Comparison of ENCODE assay signal across 22 mouse cellular contexts in genomic region chr7:74549013-74549582, GRCm38 (mm10). TPM values are rescaled to one million over a fixed set of nuclear protein-coding genes. Genes with fewer than 3 reads are reported as not detected.
DNase-seq lines count a peak whose midpoint lies in the region; ATAC-seq lines count a peak whose summit lies in the region.
"Had no signal": no experiment of that assay in that cellular context is flagged by ENCODE, and none has a peak within 500 bp of the region (broad histone marks: within the 10 kb centered on the region; RNA-seq: fewer than 3 reads in every experiment).

No protein-coding gene starts in this region.

- no peak overlapping the region for H3K27ac ChIP-seq in hindbrain, embryonic 15.5 days (replicated peaks)
- H3K27ac ChIP-seq in hindbrain, embryonic 14.5 days = no peak overlapping the region
- no peak overlapping the region for H3K27ac ChIP-seq in kidney, embryonic 16.5 days (ENCODE audit: low read length)
- H3K27ac ChIP-seq in intestine, embryonic 16.5 days (ENCODE audit: low read length) = no peak overlapping the region
- H3K27ac ChIP-seq: embryonic facial prominence, embryonic 15.5 days; forebrain, embryonic 10.5 days; heart, embryonic 10.5 days; hindbrain, embryonic 13.5 days had no signal

- no peak for ATAC-seq in hindbrain, embryonic 15.5 days (ENCODE audit: low FRiP score, low read depth)
- ATAC-seq in hindbrain, embryonic 14.5 days (ENCODE audit: low FRiP score) = no peak
- ATAC-seq in kidney, embryonic 16.5 days (ENCODE audit: low FRiP score, low TSS enrichment) = no peak
- ATAC-seq in intestine, embryonic 16.5 days = 0 out of 2 replicates have a peak, but pooled peaks have one; percentile 37
- ATAC-seq in frontal cortex, adult (ENCODE audit: low TSS enrichment) = no peak
- ATAC-seq: CD4-positive, CD25-positive, alpha-beta regulatory T cell, adult 4 months; forebrain, embryonic 14.5 days had no signal

- H3K4me1 ChIP-seq in hindbrain, embryonic 15.5 days (replicated peaks) = peaks cover 22% of the 10 kb centered on the region
- peaks cover 24% of the 10 kb centered on the region for H3K4me1 ChIP-seq in hindbrain, embryonic 14.5 days (replicated peaks; ENCODE audit: control insufficient read depth, insufficient read depth, low read length)
- H3K4me1 ChIP-seq in kidney, embryonic 16.5 days (ENCODE audit: insufficient read depth, low read length) = peaks cover 47% of the 10 kb centered on the region
- H3K4me1 ChIP-seq in intestine, embryonic 16.5 days (ENCODE audit: control insufficient read depth, insufficient read depth, low read length) = 0 out of 2 replicates have a peak, but pooled peaks cover 5% of the 10 kb centered on the region

- 85% methylated on average over 6 of the region's 6 CpGs for WGBS in hindbrain, embryonic 15.5 days
- 81% methylated on average over 6 of the region's 6 CpGs for WGBS in hindbrain, embryonic 14.5 days
- 50% methylated on average over 6 of the region's 6 CpGs for WGBS in kidney, embryonic 16.5 days
- 48% methylated on average over 6 of the region's 6 CpGs for WGBS in intestine, embryonic 16.5 days

- no peaks in the 10 kb centered on the region for H3K27me3 ChIP-seq in hindbrain, embryonic 15.5 days
- H3K27me3 ChIP-seq in hindbrain, embryonic 14.5 days (ENCODE audit: control insufficient read depth, insufficient read depth, low read length) = 0 out of 2 replicates have a peak, but pooled peaks cover 14% of the 10 kb centered on the region
- 0 out of 2 replicates have a peak, but pooled peaks cover 4% of the 10 kb centered on the region for H3K27me3 ChIP-seq in kidney, embryonic 16.5 days (ENCODE audit: insufficient read depth, low read length)
- H3K27me3 ChIP-seq in intestine, embryonic 16.5 days (replicated peaks; ENCODE audit: control insufficient read depth, insufficient read depth, low read length) = peaks cover 16% of the 10 kb centered on the region; the same call in 1 of the 2 replicates

- DNase-seq in hindbrain, embryonic 14.5 days (ENCODE audit: low spot score) = no peak
- no peak for DNase-seq in kidney, adult 8-10 months
- no peak for DNase-seq in adrenal gland, adult 8-10 months
- DNase-seq: adrenal gland, adult 2 months; adrenal gland, postnatal 36 days; B cell, adult 2 months; cerebellum, adult 2 months; cerebellum, postnatal 10 days; gastrocnemius, postnatal 36 days; heart, adult 18-20 months; heart, postnatal 10 days had no signal

- no peaks in the 10 kb centered on the region for H3K9me3 ChIP-seq in hindbrain, embryonic 15.5 days
- H3K9me3 ChIP-seq in hindbrain, embryonic 14.5 days (ENCODE audit: control insufficient read depth, low read length) = no peaks in the 10 kb centered on the region
- no peaks in the 10 kb centered on the region for H3K9me3 ChIP-seq in kidney, embryonic 16.5 days (ENCODE audit: low read length)
- H3K9me3 ChIP-seq in intestine, embryonic 16.5 days (ENCODE audit: control insufficient read depth, low read length) = no peaks in the 10 kb centered on the region
- H3K9me3 ChIP-seq: embryonic facial prominence, embryonic 15.5 days; forebrain, embryonic 10.5 days; heart, embryonic 10.5 days; hindbrain, embryonic 13.5 days had no signal

- H3K9ac ChIP-seq in hindbrain, embryonic 15.5 days = no peak overlapping the region
- H3K9ac ChIP-seq in hindbrain, embryonic 14.5 days = no peak overlapping the region
- H3K9ac ChIP-seq in kidney, embryonic 16.5 days (replicated peaks; ENCODE audit: low read length) = no peak overlapping the region
- H3K9ac ChIP-seq in intestine, embryonic 16.5 days (ENCODE audit: low read depth, low read length) = no peak overlapping the region
- H3K9ac ChIP-seq: embryonic facial prominence, embryonic 15.5 days; hindbrain, embryonic 13.5 days had no signal

- H3K4me3 ChIP-seq in hindbrain, embryonic 15.5 days = no peak overlapping the region
- H3K4me3 ChIP-seq in hindbrain, embryonic 14.5 days (replicated peaks; ENCODE audit: low read length) = no peak overlapping the region
- H3K4me3 ChIP-seq in kidney, embryonic 16.5 days (ENCODE audit: low read length) = no peak overlapping the region
- no peak overlapping the region for H3K4me3 ChIP-seq in intestine, embryonic 16.5 days (ENCODE audit: low read length)
- H3K4me3 ChIP-seq: embryonic facial prominence, embryonic 15.5 days; erythroblast, embryonic 14.5 days; forebrain, embryonic 10.5 days; heart, embryonic 10.5 days; hindbrain, embryonic 13.5 days had no signal

- H3K36me3 ChIP-seq in hindbrain, embryonic 15.5 days = no peaks in the 10 kb centered on the region
- H3K36me3 ChIP-seq in hindbrain, embryonic 14.5 days (replicated peaks; ENCODE audit: control insufficient read depth, insufficient read depth) = no peaks in the 10 kb centered on the region
- no peaks in the 10 kb centered on the region for H3K36me3 ChIP-seq in kidney, embryonic 16.5 days (ENCODE audit: insufficient read depth, low read length)
- no peaks in the 10 kb centered on the region for H3K36me3 ChIP-seq in intestine, embryonic 16.5 days (ENCODE audit: control insufficient read depth, insufficient read depth, low read length)
- H3K36me3 ChIP-seq: embryonic facial prominence, embryonic 15.5 days; forebrain, embryonic 10.5 days; heart, embryonic 10.5 days; hindbrain, embryonic 13.5 days had no signal

- H3K4me2 ChIP-seq in hindbrain, embryonic 15.5 days = peak overlapping the region; percentile 4; the same call in 1 of the 2 replicates
- no peak overlapping the region for H3K4me2 ChIP-seq in hindbrain, embryonic 14.5 days (replicated peaks)
- H3K4me2 ChIP-seq in kidney, embryonic 16.5 days (replicated peaks; ENCODE audit: low read depth, low read length) = 0 out of 2 replicates have a peak overlapping the region, but pooled peaks have one; percentile 8
- no peak overlapping the region for H3K4me2 ChIP-seq in intestine, embryonic 16.5 days (ENCODE audit: low read depth, low read length)
- H3K4me2 ChIP-seq: embryonic facial prominence, embryonic 15.5 days; hindbrain, embryonic 13.5 days had no signal

RNA-seq across cellular contexts. Expression of gene Slco3a1, which starts 5.5 kb away (rescaled TPM):
- polyA plus RNA-seq in hindbrain, embryonic 15.5 days (2015; fragmentation: Nextera tagmentation; extraction: Ambion mirVana) = 21.3 and 21.8 TPM in 2 replicates
- polyA plus RNA-seq in hindbrain, embryonic 14.5 days (2014; fragmentation: Nextera tagmentation; extraction: Ambion mirVana) = 14.6 and 17.2 TPM in 2 replicates
- polyA plus RNA-seq in kidney, embryonic 16.5 days (2015; fragmentation: Nextera tagmentation; extraction: Ambion mirVana) = 20.8 and 24.9 TPM in 2 replicates
- 6.7 and 6.8 TPM in 2 replicates for polyA plus RNA-seq in intestine, embryonic 16.5 days (2015; fragmentation: Nextera tagmentation; extraction: Ambion mirVana)
- total RNA-seq in adrenal gland, adult 8-10 months (2022) = 10 to 100 TPM; 29.6 to 44.1 (median 39.0) TPM

Comparison
In these comparisons a context has a peak if more than half of its experiments do, and no peak if none do; other contexts are left out.
1. H3K4me2 ChIP-seq: peak in hindbrain, embryonic 15.5 days (single experiment) and kidney, embryonic 16.5 days (single experiment); none in hindbrain, embryonic 14.5 days (single experiment) and intestine, embryonic 16.5 days (single experiment).